Mouse (Mus musculus) stomach, embryonic 15.5 days (tissue): ENCODE data around the gene Zfp280c. TPM values are rescaled to one million over a fixed set of nuclear protein-coding genes. Genes with fewer than 3 reads are reported as not detected.

Source experiments
- ATAC-seq: fragments of 200-750 bp; cut with Nextera tagmentation; 2 replicates; pipeline ENCODE4 v1.8.0; 2017; ENCODE audit warnings: low read depth, moderate number of reproducible peaks, moderate TSS enrichment; ENCODE audit not compliant: insufficient read depth, low FRiP score
- H3K27ac ChIP-seq: fragments of 300-500 bp; sonication (generic); 2 replicates; pipeline ENCODE4 v1.5.1; 2015; ENCODE audit warnings: mild to moderate bottlenecking, inconsistent platforms
- H3K27me3 ChIP-seq: fragments of 300-500 bp; sonication (generic); replicated peaks from 2 replicates; pipeline ENCODE4 v1.6.1; 2015; ENCODE audit warnings: inconsistent platforms
- H3K36me3 ChIP-seq: fragments of 300-500 bp; sonication (generic); 2 replicates; pipeline ENCODE4 v1.6.1; 2015; ENCODE audit warnings: inconsistent platforms
- H3K4me1 ChIP-seq: fragments of 300-500 bp; sonication (generic); 2 replicates; pipeline ENCODE4 v1.6.1; 2015; ENCODE audit warnings: inconsistent platforms
- H3K4me2 ChIP-seq: fragments of 300-500 bp; sonication (generic); 2 replicates; pipeline ENCODE4 v1.6.1; 2015; ENCODE audit warnings: mild to moderate bottlenecking, inconsistent platforms
- H3K4me3 ChIP-seq: fragments of 300-500 bp; sonication (generic); replicated peaks from 2 replicates; pipeline ENCODE4 v1.5.1; 2015; ENCODE audit warnings: inconsistent platforms
- H3K9ac ChIP-seq: fragments of 300-500 bp; sonication (generic); 2 replicates; pipeline ENCODE4 v1.6.1; 2015; ENCODE audit warnings: inconsistent platforms
- H3K9me3 ChIP-seq: fragments of 300-500 bp; sonication (generic); 2 replicates; pipeline ENCODE4 v1.6.1; 2016; ENCODE audit warnings: inconsistent platforms
- WGBS: fragments of 180-500 bp; shearing (Covaris S2); methylation state at CpG from one replicate; pipeline ENCODE4 v1.1.7; 2015; 5-methylcytosine and 5-hydroxymethylcytosine counted together
- polyA plus RNA-seq: library from polyadenylated mRNA; unstranded; fragments of >200 nt; fragmentation: Nextera tagmentation; extraction: Ambion mirVana; gene quantifications from 2 replicates; pipeline ENCODE4 v1.2.1, GENCODE M21; 2015

Zfp280c gene
- 7.8 and 9.0 TPM in 2 replicates for polyA plus RNA-seq

DNA sequence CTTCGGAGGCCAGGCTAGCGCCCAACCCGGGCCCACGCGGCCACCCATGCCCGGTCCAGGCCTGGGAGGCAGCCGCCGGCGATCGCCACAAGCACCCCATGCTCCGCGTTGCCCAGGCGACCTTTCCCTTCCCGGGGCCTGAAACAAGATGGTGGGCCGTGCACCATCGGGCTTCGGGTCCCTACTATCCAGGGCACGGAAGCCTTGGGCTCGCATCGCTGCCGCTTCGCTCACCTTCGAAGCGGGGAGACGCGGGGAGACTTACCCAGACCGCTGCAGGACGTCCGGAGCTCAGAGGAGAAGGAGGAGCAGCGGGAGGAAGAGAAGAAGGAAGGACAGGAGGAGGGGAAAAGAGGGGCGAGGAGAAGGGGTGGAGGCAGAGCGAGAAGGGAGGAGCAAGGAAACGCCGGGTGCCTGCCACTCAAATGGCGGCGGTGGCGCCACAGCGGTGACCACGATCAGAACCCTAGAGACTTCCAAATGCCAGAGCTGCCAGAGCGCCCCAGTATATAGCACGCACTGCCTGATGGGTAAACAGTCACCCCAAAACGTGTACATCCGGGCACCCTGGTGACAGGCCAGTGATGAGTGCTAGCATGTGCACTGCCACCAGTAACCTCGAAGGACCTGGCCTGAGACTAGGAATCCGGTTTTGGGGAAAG lies at the start of gene Zfp280c:
TSS of gene Zfp280c (minus strand) at position 406 of the 662 bp plus-strand sequence.
- Histone ChIP-seq H3K9me3 (no peaks in the 10 kb centered on the region), H3K36me3 (no peaks in the 10 kb centered on the region), H3K4me3 (peak within 1 kb of the TSS; percentile 64), H3K27ac (peak within 1 kb of the TSS; percentile 80), H3K4me1 (no peaks in the 10 kb centered on the region), H3K9ac (peak within 1 kb of the TSS; percentile 48), H3K27me3 (no peaks in the 10 kb centered on the region), H3K4me2 (peak within 1 kb of the TSS; percentile 51)
- WGBS, result 13% methylated on average over 41 of the region's 45 CpGs
- peak; percentile 92 for ATAC-seq

DNA sequence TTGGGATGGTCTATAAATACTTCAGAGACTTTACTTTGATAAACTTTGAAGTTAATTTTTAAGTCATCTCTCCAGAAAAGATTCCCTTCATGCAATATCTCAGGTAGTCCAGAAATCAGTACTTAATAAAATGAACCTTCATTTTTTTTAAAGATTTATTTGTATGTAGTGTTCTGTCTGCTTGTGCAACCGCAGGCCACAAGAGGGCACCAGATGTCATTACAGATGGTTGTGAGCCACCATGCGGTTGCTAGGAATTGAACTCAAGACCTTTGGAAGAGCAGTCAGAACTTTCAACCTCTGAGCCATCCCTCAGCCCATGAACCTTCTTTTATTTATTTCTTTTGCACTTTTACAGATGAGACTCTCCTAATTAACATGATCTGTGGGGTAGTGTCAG lies 42.7 kb upstream of the Zfp280c start:
- Histone ChIP-seq H3K9me3 (no peaks in the 10 kb centered on the region), H3K27me3 (no peaks in the 10 kb centered on the region), H3K9ac (no peak overlapping the region), H3K36me3 (no peaks in the 10 kb centered on the region), H3K4me2 (no peak overlapping the region), H3K4me3 (no peak overlapping the region), H3K27ac (no peak overlapping the region), H3K4me1 (no peaks in the 10 kb centered on the region)
- ATAC-seq, result no peak
- 60% methylated on average over 2 of the region's 2 CpGs for WGBS

DNA sequence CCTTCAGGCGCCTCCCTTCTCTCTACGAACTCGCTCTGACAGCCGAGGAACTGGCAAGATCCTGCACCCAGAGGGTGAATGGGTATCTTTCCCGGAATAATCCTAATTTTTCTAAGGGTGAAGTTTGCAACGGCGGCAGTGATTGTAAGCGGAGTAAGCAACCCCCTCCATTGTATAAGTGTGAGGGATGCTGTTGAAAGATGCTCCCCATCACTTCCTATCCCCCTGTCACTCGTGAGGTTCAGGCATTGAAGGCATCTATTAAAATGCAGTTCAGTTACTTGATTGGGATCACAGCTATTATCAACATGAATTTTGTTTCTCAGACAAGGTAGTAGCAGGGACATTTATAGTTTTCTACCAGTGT lies 29.7 kb upstream of the Zfp280c start:
- no peak for ATAC-seq
- Histone ChIP-seq H3K27me3 (no peaks in the 10 kb centered on the region), H3K4me3 (peak overlapping the region; percentile 67), H3K4me2 (peak overlapping the region; percentile 55), H3K4me1 (no peaks in the 10 kb centered on the region), H3K9ac (no peak overlapping the region), H3K9me3 (no peaks in the 10 kb centered on the region), H3K27ac (0 out of 2 replicates have a peak overlapping the region, but pooled peaks have one; percentile 82), H3K36me3 (no peaks in the 10 kb centered on the region)
- 20% methylated on average over 9 of the region's 9 CpGs for WGBS

DNA sequence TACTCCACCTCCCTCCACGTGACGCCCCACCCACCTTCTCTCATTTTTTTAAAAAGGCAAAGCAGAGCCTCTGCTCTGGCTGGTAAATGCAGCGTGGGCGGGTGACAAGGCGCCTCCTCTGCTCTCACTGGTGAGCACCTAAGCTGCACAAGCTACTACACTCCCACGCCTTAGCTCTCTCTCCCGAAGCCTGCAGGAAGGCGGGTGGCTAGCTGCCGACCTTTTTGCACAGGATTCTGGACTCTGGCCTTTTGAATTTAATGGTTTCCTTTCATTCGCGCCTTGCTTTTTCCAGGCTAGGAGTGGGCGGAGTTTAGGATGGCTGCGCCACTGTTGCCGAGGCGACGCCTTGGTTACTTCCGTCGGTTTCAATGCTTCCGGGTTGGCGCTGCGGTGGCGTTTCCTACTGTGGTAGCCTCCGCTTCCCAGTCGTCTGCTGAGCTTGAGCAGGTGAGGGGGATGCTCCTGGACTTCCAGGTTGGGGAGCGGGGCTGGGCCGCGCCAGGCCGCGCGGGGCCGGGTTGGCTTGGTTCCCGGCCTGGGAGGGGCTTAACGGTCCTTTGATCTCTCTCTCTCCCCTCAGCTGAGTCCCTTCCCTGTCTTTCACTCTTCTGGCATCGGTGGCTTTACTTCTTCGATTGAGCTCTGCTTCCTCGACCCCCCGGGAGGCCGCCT lies 29.2 kb upstream of the Zfp280c start, which contains the start of gene Slc25a14:
TSS of gene Slc25a14 (plus strand) at position 35 of the 675 bp plus-strand sequence.
- Histone ChIP-seq H3K4me2 (peak within 1 kb of the TSS; percentile 55), H3K9me3 (no peaks in the 10 kb centered on the region)
- 19% methylated on average over 38 of the region's 38 CpGs for WGBS

DNA sequence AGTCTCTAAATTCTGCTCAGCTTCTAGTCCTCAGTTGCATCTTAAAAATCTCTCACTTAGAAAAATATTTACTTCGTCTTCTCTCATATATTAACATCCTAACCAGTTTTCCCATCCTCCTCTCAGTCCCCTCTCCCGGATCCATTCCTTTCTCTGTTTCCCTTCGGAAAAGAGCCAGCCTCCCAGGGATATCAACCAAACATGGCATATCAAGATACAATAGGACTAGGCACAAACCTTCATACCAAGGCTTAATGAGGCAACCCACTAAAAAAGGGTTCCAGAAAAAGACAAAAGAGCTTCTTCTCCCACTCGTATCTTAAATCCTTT lies 28.7 kb upstream of the Zfp280c start:
- no peaks in the 10 kb centered on the region for H3K27me3 ChIP-seq
- no peak for ATAC-seq
- no peaks in the 10 kb centered on the region for H3K36me3 ChIP-seq
- H3K27ac ChIP-seq, result peak overlapping the region; percentile 82; the same call in 1 of the 2 replicates
- peak overlapping the region; percentile 67 for H3K4me3 ChIP-seq
- no peaks in the 10 kb centered on the region for H3K4me1 ChIP-seq
- WGBS, result 29% methylated on average over 4 of the region's 4 CpGs
- H3K9ac ChIP-seq, result no peak overlapping the region
- peak overlapping the region; percentile 55 for H3K4me2 ChIP-seq
- no peaks in the 10 kb centered on the region for H3K9me3 ChIP-seq

More for the DNA sequence above, 29.2 kb upstream of the Zfp280c start, which contains the start of gene Slc25a14:
- Histone ChIP-seq H3K4me1 (no peaks in the 10 kb centered on the region), H3K27me3 (no peaks in the 10 kb centered on the region), H3K36me3 (no peaks in the 10 kb centered on the region), H3K4me3 (peak within 1 kb of the TSS; percentile 67), H3K9ac (0 out of 2 replicates have a peak within 1 kb of the TSS, but pooled peaks have one; percentile 19), H3K27ac (peak within 1 kb of the TSS; percentile 82; the same call in 1 of the 2 replicates)
- peak; percentile 96 for ATAC-seq

DNA sequence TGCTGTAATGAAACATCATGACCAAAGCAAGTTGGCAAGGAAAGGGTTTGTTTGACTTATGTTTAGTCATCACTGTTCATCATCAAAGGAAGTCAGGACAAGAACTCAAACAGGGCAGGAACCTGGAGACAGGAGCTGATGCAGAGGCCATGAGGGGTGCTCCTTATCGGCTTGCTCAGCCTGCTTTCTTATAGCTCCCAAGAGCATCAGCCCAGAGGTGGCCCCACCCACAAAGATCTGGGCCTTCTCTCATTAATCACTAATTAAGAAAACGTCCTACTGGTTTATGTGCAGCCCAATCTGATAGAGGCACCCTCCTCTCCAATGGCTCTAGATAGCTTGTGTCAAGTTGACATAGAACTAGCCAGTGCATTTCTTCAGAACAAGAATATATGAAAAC lies 10.6 kb upstream of the Zfp280c start:
- Histone ChIP-seq H3K4me2 (no peak overlapping the region), H3K27ac (no peak overlapping the region), H3K36me3 (no peaks in the 10 kb centered on the region), H3K9me3 (no peaks in the 10 kb centered on the region), H3K4me1 (no peaks in the 10 kb centered on the region), H3K9ac (no peak overlapping the region), H3K4me3 (no peak overlapping the region), H3K27me3 (no peaks in the 10 kb centered on the region)
- whole genome bisulfite sequencing, result 48% methylated on average over 2 of the region's 2 CpGs
- no peak for ATAC-seq

DNA sequence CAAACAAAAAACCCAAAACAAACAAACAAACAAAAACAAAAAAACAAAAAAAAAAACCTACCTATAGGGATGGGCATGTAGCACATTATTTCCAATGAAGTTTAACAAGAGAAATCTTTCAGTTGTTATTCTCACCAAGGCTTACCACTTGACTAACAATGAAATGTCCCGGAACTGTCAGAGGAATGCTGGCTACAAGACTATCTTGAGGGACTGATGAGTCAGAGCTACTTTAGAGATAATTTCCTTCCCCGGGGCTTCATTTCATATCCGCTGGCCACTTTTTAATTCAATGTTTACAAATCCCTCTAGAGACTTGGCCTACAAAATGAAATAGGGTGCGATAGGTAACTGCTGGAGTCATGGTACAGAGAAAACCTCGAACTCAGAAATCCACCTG lies 2.6 kb upstream of the Zfp280c start:
- H3K27me3 ChIP-seq, result no peaks in the 10 kb centered on the region
- no peaks in the 10 kb centered on the region for H3K36me3 ChIP-seq
- H3K4me1 ChIP-seq, result no peaks in the 10 kb centered on the region
- ATAC-seq, result no peak
- no peaks in the 10 kb centered on the region for H3K9me3 ChIP-seq
- 88% methylated on average over 5 of the region's 5 CpGs for WGBS
- no peak overlapping the region for H3K4me2 ChIP-seq
- no peak overlapping the region for H3K27ac ChIP-seq
- H3K4me3 ChIP-seq, result no peak overlapping the region
- H3K9ac ChIP-seq, result no peak overlapping the region

DNA sequence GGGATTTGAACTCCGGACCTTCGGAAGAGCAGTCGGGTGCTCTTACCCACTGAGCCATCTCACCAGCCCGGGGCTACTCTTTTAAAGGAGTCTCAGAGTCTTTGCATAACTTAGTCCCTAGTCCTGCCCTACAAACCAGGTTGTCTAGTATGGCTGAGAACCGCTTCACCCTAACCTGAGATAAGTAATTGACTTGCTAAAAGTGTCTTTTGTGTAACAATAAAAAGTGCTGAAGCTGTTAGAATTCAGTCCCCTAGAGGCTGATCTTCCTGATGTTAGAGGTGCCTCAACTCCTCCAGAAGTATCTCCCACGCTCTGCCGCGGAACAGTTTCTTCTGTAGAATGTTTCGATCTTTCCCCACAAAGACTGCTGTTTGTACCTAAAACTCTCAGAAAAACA lies 1.7 kb upstream of the Zfp280c start:
- Histone ChIP-seq H3K27me3 (no peaks in the 10 kb centered on the region), H3K9ac (no peak overlapping the region), H3K4me1 (no peaks in the 10 kb centered on the region), H3K9me3 (no peaks in the 10 kb centered on the region), H3K27ac (no peak overlapping the region), H3K36me3 (no peaks in the 10 kb centered on the region), H3K4me3 (no peak overlapping the region), H3K4me2 (no peak overlapping the region)
- no peak for ATAC-seq
- 76% methylated on average over 9 of the region's 9 CpGs for WGBS

DNA sequence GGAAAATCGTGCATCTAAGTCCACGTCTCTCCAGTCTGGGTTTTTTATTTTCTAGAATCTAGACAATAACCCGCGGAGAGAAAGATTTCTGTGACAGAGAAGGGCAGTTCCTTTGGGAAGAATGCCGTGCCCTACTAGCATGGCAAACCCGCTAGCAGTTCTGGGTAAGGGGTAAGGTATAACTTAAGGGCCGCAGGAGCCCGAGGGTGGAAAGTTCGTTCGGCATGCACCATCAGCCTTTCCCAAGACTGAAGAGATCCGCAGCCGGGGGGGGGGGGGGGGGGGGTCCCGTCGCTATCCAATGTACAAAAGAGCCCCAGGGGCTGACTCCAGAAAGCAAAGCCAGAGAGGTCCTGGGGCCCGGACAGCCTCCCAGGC lies 594 bp downstream of the Zfp280c start:
- peak overlapping the region; percentile 80 for H3K27ac ChIP-seq
- H3K4me3 ChIP-seq, result peak overlapping the region; percentile 64
- 21% methylated on average over 15 of the region's 15 CpGs for WGBS
- H3K4me2 ChIP-seq, result peak overlapping the region; percentile 51
- H3K9me3 ChIP-seq, result no peaks in the 10 kb centered on the region
- no peaks in the 10 kb centered on the region for H3K27me3 ChIP-seq
- no peaks in the 10 kb centered on the region for H3K4me1 ChIP-seq
- no peaks in the 10 kb centered on the region for H3K36me3 ChIP-seq
- ATAC-seq, result no peak
- peak overlapping the region; percentile 48 for H3K9ac ChIP-seq

DNA sequence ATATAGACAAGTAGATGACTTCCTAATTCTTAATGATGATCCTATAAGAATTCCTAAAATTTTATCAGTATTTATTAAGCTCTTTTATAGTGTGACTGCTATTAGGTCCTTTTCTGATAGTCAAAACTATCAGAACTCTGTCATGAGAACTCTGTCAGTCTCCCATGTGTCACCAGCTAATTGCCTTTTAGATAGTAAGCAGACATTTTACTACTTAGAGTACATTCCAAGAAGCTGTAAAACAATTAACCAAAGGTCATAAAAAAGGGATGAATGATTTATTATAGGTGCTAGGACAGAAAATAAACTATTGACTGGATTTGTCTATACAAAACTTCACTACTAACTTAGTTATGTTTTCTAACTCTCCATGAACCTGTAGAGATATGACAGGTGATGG lies 11.0 kb downstream of the Zfp280c start:
- Histone ChIP-seq H3K4me3 (no peak overlapping the region), H3K27me3 (no peaks in the 10 kb centered on the region), H3K4me2 (no peak overlapping the region), H3K9ac (no peak overlapping the region), H3K4me1 (no peaks in the 10 kb centered on the region), H3K36me3 (0 out of 2 replicates have a peak, but pooled peaks cover 3% of the 10 kb centered on the region), H3K27ac (no peak overlapping the region), H3K9me3 (no peaks in the 10 kb centered on the region)
- ATAC-seq, result no peak

DNA sequence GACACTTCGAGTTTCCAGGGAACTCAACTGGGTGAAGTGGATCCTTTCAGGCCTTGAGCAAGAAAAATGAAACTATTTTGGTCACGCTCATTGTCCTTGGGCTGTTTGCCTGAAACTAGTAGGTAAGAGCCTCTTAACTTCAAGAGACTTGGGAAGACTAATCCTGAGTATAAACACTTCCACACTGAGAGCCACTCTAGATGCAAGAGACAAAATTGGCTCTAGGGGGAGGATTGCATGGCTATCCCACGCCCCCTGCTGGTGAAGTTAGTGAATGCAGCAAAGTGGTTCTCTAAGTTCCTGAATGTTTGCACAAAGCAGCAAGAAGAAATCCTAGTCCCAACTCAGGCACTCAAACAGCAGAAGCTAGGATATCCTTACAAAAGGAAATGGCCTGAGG lies 62.1 kb downstream of the Zfp280c start:
- no peak overlapping the region for H3K4me3 ChIP-seq

DNA sequence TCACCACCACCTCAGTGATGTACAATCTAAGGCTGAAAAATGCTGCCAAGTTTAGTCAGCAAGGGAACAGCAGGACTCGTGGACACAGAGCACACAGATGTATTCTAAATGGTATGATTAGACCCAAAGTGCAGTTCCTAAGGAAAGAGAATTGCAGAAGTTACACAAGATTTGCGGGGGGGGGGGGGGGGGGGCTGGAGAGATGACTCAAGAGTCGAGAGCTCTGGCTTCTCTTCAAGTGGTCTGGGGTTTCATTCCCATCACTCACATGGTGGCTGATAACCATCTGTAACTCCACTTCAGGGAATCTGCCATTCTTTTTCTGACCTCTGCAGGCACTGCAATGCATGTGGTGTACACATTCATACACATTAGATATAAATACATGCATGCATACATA lies 67.9 kb downstream of the Zfp280c start:
- no peaks in the 10 kb centered on the region for H3K27me3 ChIP-seq
- H3K9me3 ChIP-seq, result no peaks in the 10 kb centered on the region
- H3K27ac ChIP-seq, result no peak overlapping the region
- no peak overlapping the region for H3K4me2 ChIP-seq
- WGBS, result 39% methylated on average over 2 of the region's 3 CpGs
- no peak overlapping the region for H3K4me3 ChIP-seq
- no peaks in the 10 kb centered on the region for H3K36me3 ChIP-seq
- H3K9ac ChIP-seq, result no peak overlapping the region
- H3K4me1 ChIP-seq, result no peaks in the 10 kb centered on the region
- ATAC-seq, result no peak

More for the DNA sequence above, 62.1 kb downstream of the Zfp280c start:
- Histone ChIP-seq H3K4me2 (0 out of 2 replicates have a peak overlapping the region, but pooled peaks have one; percentile 16), H3K9ac (no peak overlapping the region), H3K27me3 (no peaks in the 10 kb centered on the region), H3K4me1 (no peaks in the 10 kb centered on the region), H3K9me3 (no peaks in the 10 kb centered on the region), H3K27ac (no peak overlapping the region), H3K36me3 (no peaks in the 10 kb centered on the region)
- no peak for ATAC-seq
- WGBS, result 25% methylated on average over 3 of the region's 3 CpGs
